Mouse (Mus musculus): ENCODE measurements at regions not wholly inside any gene's neighbourhood (a gene's known extent, or its start where the extent isn't known, plus 50 kb on each side); places are given as distances from the start of the nearest gene placed in this dataset.

GRCm38 (mm10) chr2:21129621-21130020, 75.5 kb downstream of the Enkur start:
- DNase-seq: no peak
- intact Hi-C loops (cut with DNase I): no loop called here

GRCm38 (mm10) chr2:21126531-21126930, 78.6 kb downstream of the Enkur start:
- intact Hi-C loops (cut with DNase I): no loop called here
- no peak for DNase-seq

GRCm38 (mm10) chr2:21122421-21122820, 82.7 kb downstream of the Enkur start:
- intact Hi-C loops (cut with DNase I): no loop called here
- no peak for DNase-seq

GRCm38 (mm10) chr2:21121663-21122062, 83.5 kb downstream of the Enkur start:
- DNase-seq: no peak
- intact Hi-C loops (cut with DNase I): no loop called here

GRCm38 (mm10) chr2:21116817-21117216, 88.3 kb downstream of the Enkur start:
- intact Hi-C loops (cut with DNase I): no loop called here
- no peak for DNase-seq

GRCm38 (mm10) chr2:21111527-21111926, 93.6 kb downstream of the Enkur start:
- DNase-seq: peak; percentile 10 to 19
- intact Hi-C loops (cut with DNase I): no loop called here

GRCm38 (mm10) chr2:21100248-21100808, 104.8 kb downstream of the Enkur start:
- DNase-seq: no peak
- intact Hi-C loops (cut with DNase I): no loop called here

- intact Hi-C loops (cut with DNase I): no loop called here
- DNase-seq: peak in 1 of 2 experiments; percentile 19
These were observed 113.8 kb downstream of the Enkur start for GRCm38 (mm10) chr2:21091058-21091971.

GRCm38 (mm10) chr2:21085517-21085916, 116.8 kb upstream of the Arhgap21 start:
- intact Hi-C loops (cut with DNase I): no loop called here
- no peak for DNase-seq

GRCm38 (mm10) chr2:21067292-21067850, 98.7 kb upstream of the Arhgap21 start:
- no peak for DNase-seq
- intact Hi-C loops (cut with DNase I): no loop called here

- intact Hi-C loops (cut with DNase I): no loop called here
- DNase-seq: no peak
These were observed 91.6 kb upstream of the Arhgap21 start for GRCm38 (mm10) chr2:21060347-21060650.

GRCm38 (mm10) chr2:21059618-21060346, 91.1 kb upstream of the Arhgap21 start:
- intact Hi-C loops (cut with DNase I): no loop called here

GRCm38 (mm10) chr2:21058940-21059339, 90.3 kb upstream of the Arhgap21 start:
- intact Hi-C loops (cut with DNase I): no loop called here
- DNase-seq: no peak

More at GRCm38 (mm10) chr2:21059618-21060346, 91.1 kb upstream of the Arhgap21 start:
- no peak for DNase-seq

GRCm38 (mm10) chr2:21056450-21057210, 87.9 kb upstream of the Arhgap21 start:
- no peak for DNase-seq
- intact Hi-C loops (cut with DNase I): no loop called here

GRCm38 (mm10) chr2:21055416-21055815, 86.7 kb upstream of the Arhgap21 start:
- intact Hi-C loops (cut with DNase I): no loop called here
- no peak for DNase-seq

- intact Hi-C loops (cut with DNase I): no loop called here
- no peak for DNase-seq
These were observed 85.8 kb upstream of the Arhgap21 start for GRCm38 (mm10) chr2:21054325-21055082.

GRCm38 (mm10) chr2:21053596-21053995, 84.9 kb upstream of the Arhgap21 start:
- intact Hi-C loops (cut with DNase I): no loop called here
- no peak for DNase-seq

GRCm38 (mm10) chr2:21048996-21049395, 80.3 kb upstream of the Arhgap21 start:
- intact Hi-C loops (cut with DNase I): no loop called here
- DNase-seq: no peak

- no peak for DNase-seq
- intact Hi-C loops (cut with DNase I): no loop called here
These were observed 79.5 kb upstream of the Arhgap21 start for GRCm38 (mm10) chr2:21048226-21048625.

Data from heart, postnatal 14 days (tissue).